Mouse (Mus musculus) forebrain, embryonic 11.5 days (tissue): ENCODE results near the gene Cd300ld5. TPM values are rescaled to one million over a fixed set of nuclear protein-coding genes. Genes with fewer than 3 reads are reported as not detected.

Experiments
- ATAC-seq: fragments of 200-750 bp; cut with Nextera tagmentation; replicated peaks from 2 replicates; pipeline ENCODE4 v1.8.0; 2017; ENCODE audit warnings: moderate TSS enrichment; ENCODE audit not compliant: low FRiP score
- DNase-seq: peaks from one replicate; pipeline ENCODE4 v3.0.0-alpha.2; 2017; ENCODE audit warnings: low spot score
- H3K27ac ChIP-seq: fragments of 300-500 bp; sonication (generic); 2 replicates; pipeline ENCODE4 v1.5.1; 2014; ENCODE audit warnings: low read depth, low read length
- H3K27me3 ChIP-seq: fragments of 300-500 bp; sonication (generic); 2 replicates; pipeline ENCODE4 v1.6.1; 2014; ENCODE audit warnings: mild to moderate bottlenecking, low read length, mixed read lengths; ENCODE audit not compliant: control insufficient read depth, insufficient read depth
- H3K36me3 ChIP-seq: fragments of 300-500 bp; sonication (generic); 2 replicates; pipeline ENCODE4 v1.6.1; 2014; ENCODE audit warnings: mild to moderate bottlenecking, low read length, moderate library complexity, mixed read lengths; ENCODE audit not compliant: control insufficient read depth, insufficient read depth
- H3K4me1 ChIP-seq: fragments of 300-500 bp; sonication (generic); replicated peaks from 2 replicates; pipeline ENCODE4 v1.6.1; 2014; ENCODE audit warnings: low read length, mixed read lengths; ENCODE audit not compliant: control insufficient read depth, insufficient read depth
- H3K4me2 ChIP-seq: fragments of 300-500 bp; sonication (generic); 2 replicates; pipeline ENCODE4 v1.6.1; 2014; ENCODE audit warnings: low read depth, mild to moderate bottlenecking, low read length, moderate library complexity, mixed read lengths; ENCODE audit not compliant: severe bottlenecking
- H3K4me3 ChIP-seq: fragments of 300-500 bp; sonication (generic); 2 replicates; pipeline ENCODE4 v1.5.1; 2014; ENCODE audit warnings: low read depth, low read length
- H3K9ac ChIP-seq: fragments of 300-500 bp; sonication (generic); 2 replicates; pipeline ENCODE4 v1.6.1; 2014; ENCODE audit warnings: low read length
- H3K9me3 ChIP-seq: fragments of 300-500 bp; sonication (generic); 2 replicates; pipeline ENCODE4 v1.6.1; 2016; ENCODE audit warnings: low read length, mixed read lengths; ENCODE audit not compliant: control insufficient read depth
- WGBS: fragments of 180-500 bp; shearing (Covaris S2); extraction: QIAGEN DNeasy Blood & Tissue Kit; methylation state at CpG from one replicate; pipeline ENCODE4 v1.1.7; 2014; 5-methylcytosine and 5-hydroxymethylcytosine counted together
- polyA plus RNA-seq: library from polyadenylated mRNA; unstranded; fragments of >200 nt; fragmentation: Nextera tagmentation; extraction: Ambion mirVana; gene quantifications from 2 replicates; pipeline ENCODE4 v1.2.1, GENCODE M21; 2014

Cd300ld5 gene
- polyA plus RNA-seq, 1 experiment from 2014 or later, result not detected

DNA sequence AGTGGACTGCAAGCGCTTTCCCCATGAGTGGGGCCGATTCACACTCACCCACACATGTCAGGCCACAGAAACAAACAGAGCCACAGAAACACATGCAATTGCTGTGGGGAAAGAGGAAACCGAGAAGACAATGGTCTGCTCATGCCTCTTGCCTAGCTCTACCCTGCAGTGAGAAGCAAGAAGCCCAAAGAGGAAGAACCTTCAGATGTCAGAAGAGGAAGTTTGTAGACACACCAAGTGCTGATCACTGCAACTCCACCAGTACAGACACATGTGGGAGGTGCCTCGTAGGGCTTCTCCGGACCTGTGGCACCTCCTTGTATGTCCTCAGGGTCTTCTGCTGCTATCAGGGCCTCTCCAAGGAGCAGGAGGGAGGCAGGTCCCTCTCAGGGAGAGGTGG, 33.5 kb downstream of the Cd300ld5 start:
- no peaks in the 10 kb centered on the region for H3K36me3 ChIP-seq

GRCm38 (mm10) chr11:115001474-115002040, 36.0 kb downstream of the Cd300ld5 start, which contains the start of gene Cd300c2:
Gene Cd300c2, minus strand, starts transcription at chr11:115001880.
- H3K4me3 ChIP-seq, result no peak within 1 kb of the TSS
- H3K9me3 ChIP-seq, result no peaks in the 10 kb centered on the region
- ATAC-seq (no peak), DNase-seq (no peak)
- H3K27me3 ChIP-seq, result no peaks in the 10 kb centered on the region
- H3K4me2 ChIP-seq, result no peak within 1 kb of the TSS
- H3K4me1 ChIP-seq, result no peaks in the 10 kb centered on the region
- H3K36me3 ChIP-seq, result no peaks in the 10 kb centered on the region
- no peak within 1 kb of the TSS for H3K9ac ChIP-seq
- WGBS, result 85% methylated on average over 7 of the region's 7 CpGs
- no peak within 1 kb of the TSS for H3K27ac ChIP-seq

More for the DNA sequence above, 33.5 kb downstream of the Cd300ld5 start:
- H3K27me3 ChIP-seq, result no peaks in the 10 kb centered on the region
- H3K9me3 ChIP-seq, result no peaks in the 10 kb centered on the region
- H3K27ac ChIP-seq, result no peak overlapping the region
- ATAC-seq (no peak), DNase-seq (no peak)
- no peaks in the 10 kb centered on the region for H3K4me1 ChIP-seq
- no peak overlapping the region for H3K9ac ChIP-seq
- no peak overlapping the region for H3K4me3 ChIP-seq
- no peak overlapping the region for H3K4me2 ChIP-seq
- 80% methylated on average over 5 of the region's 5 CpGs for WGBS

DNA sequence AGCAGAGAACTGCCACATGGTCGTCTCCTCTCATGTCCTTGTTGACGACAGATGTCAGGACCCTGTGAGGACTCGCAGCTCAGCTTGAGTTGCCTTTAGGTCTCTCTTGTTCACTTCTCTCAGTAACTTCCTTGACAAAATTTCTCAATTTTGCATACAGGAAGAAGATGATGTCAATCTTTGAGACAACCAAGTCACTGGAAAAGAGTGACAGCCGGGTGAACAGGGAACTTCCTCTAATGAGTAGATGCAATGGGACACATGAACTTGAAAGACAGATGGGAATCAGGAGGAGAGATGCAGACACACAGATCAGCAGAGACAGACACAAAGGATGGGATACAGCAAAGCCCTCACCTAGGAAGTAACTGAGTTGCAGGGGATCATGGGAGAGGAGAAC, 47.8 kb downstream of the Cd300ld5 start, which contains the start of gene Cd300ld:
Gene Cd300ld (minus strand): TSS at position 130 of the 400 bp plus-strand sequence.
- H3K9me3 ChIP-seq, result no peaks in the 10 kb centered on the region
- DNase-seq, result no peak
- WGBS, result 84% methylated on average over 4 of the region's 4 CpGs
- no peak within 1 kb of the TSS for H3K4me3 ChIP-seq
- H3K27me3 ChIP-seq, result no peaks in the 10 kb centered on the region
- H3K4me1 ChIP-seq, result no peaks in the 10 kb centered on the region
- H3K4me2 ChIP-seq, result no peak within 1 kb of the TSS
- no peak within 1 kb of the TSS for H3K9ac ChIP-seq
- no peaks in the 10 kb centered on the region for H3K36me3 ChIP-seq
- ATAC-seq, result no peak
- no peak within 1 kb of the TSS for H3K27ac ChIP-seq

GRCm38 (mm10) chr11:114981866-114982265, 55.7 kb downstream of the Cd300ld5 start:
- Histone ChIP-seq H3K27me3 (no peaks in the 10 kb centered on the region), H3K4me1 (no peaks in the 10 kb centered on the region), H3K36me3 (no peaks in the 10 kb centered on the region), H3K9me3 (no peaks in the 10 kb centered on the region), H3K9ac (no peak overlapping the region), H3K4me3 (no peak overlapping the region), H3K4me2 (no peak overlapping the region), H3K27ac (no peak overlapping the region)
- 81% methylated on average over 4 of the region's 4 CpGs for WGBS
- no peak for ATAC-seq
- no peak for DNase-seq

Other genes with a start within 250 kb of the Cd300ld5 start
- 42.2 and 47.3 TPM in 2 replicates for gene Btbd17, start 241.8 kb downstream of the Cd300ld5 start, polyA plus RNA-seq
- gene Gpr142, start 238.8 kb downstream of the Cd300ld5 start, polyA plus RNA-seq, result not detected in 2 replicates
- 14.1 and 14.4 TPM in 2 replicates for gene Gprc5c, start 186.6 kb downstream of the Cd300ld5 start, polyA plus RNA-seq
- 0.35 and 0.64 TPM in 2 replicates for gene Cd300a, start 147.7 kb downstream of the Cd300ld5 start, polyA plus RNA-seq
- gene Cd300lb, start 103.4 kb downstream of the Cd300ld5 start, polyA plus RNA-seq, result 0.15 TPM in 1 of 2 replicates, not detected in the other
- gene Cd300c, start 68.6 kb downstream of the Cd300ld5 start, polyA plus RNA-seq, result not detected in 2 replicates
- gene Cd300ld, start 47.8 kb downstream of the Cd300ld5 start, polyA plus RNA-seq, result not detected in 2 replicates
- 0.65 and 0.77 TPM in 2 replicates for gene Cd300c2, start 35.9 kb downstream of the Cd300ld5 start, polyA plus RNA-seq
- gene Cd300ld2, start 21.6 kb downstream of the Cd300ld5 start, polyA plus RNA-seq, result not detected in 2 replicates
- not detected in 2 replicates for gene Cd300ld4, start 10.8 kb downstream of the Cd300ld5 start, polyA plus RNA-seq
- not detected in 2 replicates for gene Cd300ld3, start 10.6 kb upstream of the Cd300ld5 start, polyA plus RNA-seq
- not detected in 2 replicates for gene Cd300e, start 24.4 kb upstream of the Cd300ld5 start, polyA plus RNA-seq
- gene Rab37, start 53.7 kb upstream of the Cd300ld5 start, polyA plus RNA-seq, result 0.83 and 0.98 TPM in 2 replicates
- not detected in 2 replicates for gene Cd300lf, start 96.2 kb upstream of the Cd300ld5 start, polyA plus RNA-seq
- gene Slc9a3r1, start 125.6 kb upstream of the Cd300ld5 start, polyA plus RNA-seq, result 34.3 and 35.2 TPM in 2 replicates
- gene Tmem104, start 149.7 kb upstream of the Cd300ld5 start, polyA plus RNA-seq, result 8.8 and 9.2 TPM in 2 replicates
- gene Nat9, start 150.1 kb upstream of the Cd300ld5 start, polyA plus RNA-seq, result 13.8 and 16.0 TPM in 2 replicates
- gene Grin2c, start 229.5 kb upstream of the Cd300ld5 start, polyA plus RNA-seq, result 0.12 TPM in 1 of 2 replicates, not detected in the other
- gene Fdxr, start 239.3 kb upstream of the Cd300ld5 start, polyA plus RNA-seq, result 13.8 and 15.6 TPM in 2 replicates